Comparison of ENCODE assay signal across 8 mouse cellular contexts in the genomic region with DNA sequence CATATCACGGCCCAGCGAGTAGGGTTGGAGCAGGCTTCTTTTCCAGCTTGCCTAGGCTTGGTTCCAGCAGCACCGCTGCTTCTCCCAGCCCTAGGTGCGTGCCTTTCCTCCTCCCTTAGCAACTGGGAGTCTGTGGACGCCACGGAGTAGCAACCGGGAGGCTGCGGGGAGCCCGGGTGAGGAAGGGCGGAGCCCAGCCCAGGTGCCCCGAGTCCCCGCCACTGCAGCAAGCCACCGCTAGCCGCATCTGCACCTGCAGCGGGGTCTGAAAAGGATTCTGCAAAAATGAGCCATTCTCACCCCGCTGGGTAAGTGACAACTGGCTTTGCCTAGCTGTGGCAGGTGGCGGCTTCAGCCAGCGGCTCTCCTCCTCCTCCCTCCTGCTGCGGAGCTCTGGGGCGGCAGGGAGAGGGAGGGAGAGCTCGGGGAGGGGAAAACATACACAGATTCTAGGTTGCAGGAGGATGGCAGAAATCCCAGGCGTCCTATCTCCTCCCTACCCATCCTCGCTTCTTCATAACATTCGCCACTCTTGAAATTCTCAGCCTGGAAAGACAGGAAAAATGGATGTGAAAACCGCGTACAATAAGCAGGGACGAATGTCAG. TPM values are rescaled to one million over a fixed set of nuclear protein-coding genes. Genes with fewer than 3 reads are reported as not detected.
DNase-seq lines count a peak whose midpoint lies in the region; ATAC-seq and TF ChIP-seq lines count a peak whose summit lies in the region.

No protein-coding gene starts in this region.

- no peak for TF ChIP-seq EP300 in ES-Bruce4 (IDR thresholded peaks at IDR 0.05; ENCODE audit: insufficient read depth, low read depth, low read length)

- peak overlapping the region; percentile 27 for H3K4me3 ChIP-seq in ES-Bruce4 (ENCODE audit: low read depth, low read length)
- peak overlapping the region; percentile 34 for H3K4me3 ChIP-seq in forebrain, embryonic 11.5 days (ENCODE audit: low read depth, low read length)
- peak overlapping the region; percentile 44 for H3K4me3 ChIP-seq in hindbrain, embryonic 15.5 days
- peak overlapping the region; percentile 51 for H3K4me3 ChIP-seq in left cerebral cortex, adult 2 months

- no peaks in the 10 kb centered on the region for H3K4me1 ChIP-seq in ES-Bruce4 (ENCODE audit: control insufficient read depth, insufficient read depth, low read length)
- peaks cover 5% of the 10 kb centered on the region; the same call in 1 of the 2 replicates for H3K4me1 ChIP-seq in forebrain, embryonic 11.5 days (replicated peaks; ENCODE audit: control insufficient read depth, insufficient read depth, low read length)
- peaks cover 26% of the 10 kb centered on the region for H3K4me1 ChIP-seq in hindbrain, embryonic 15.5 days (replicated peaks)

- H3K36me3 ChIP-seq in ES-Bruce4 (ENCODE audit: control insufficient read depth, insufficient read depth, low read length, poor library complexity, severe bottlenecking): no peaks in the 10 kb centered on the region
- H3K36me3 ChIP-seq in forebrain, embryonic 11.5 days (ENCODE audit: control insufficient read depth, insufficient read depth, low read length): no peaks in the 10 kb centered on the region
- no peaks in the 10 kb centered on the region for H3K36me3 ChIP-seq in hindbrain, embryonic 15.5 days

- TF ChIP-seq CTCF in ES-Bruce4 (IDR thresholded peaks at IDR 0.05; ENCODE audit: low read depth, low read length): no peak
- no peak for TF ChIP-seq CTCF in left cerebral cortex, adult 2 months (IDR thresholded peaks at IDR 0.05)

- ATAC-seq in forebrain, embryonic 11.5 days (replicated peaks; ENCODE audit: low FRiP score): peak; percentile 89
- peak; percentile 87 for ATAC-seq in hindbrain, embryonic 15.5 days (ENCODE audit: low FRiP score, low read depth)

- WGBS in forebrain, embryonic 11.5 days: 4% methylated on average over 23 of the region's 27 CpGs
- WGBS in hindbrain, embryonic 15.5 days: 2% methylated on average over 25 of the region's 27 CpGs

- no peak overlapping the region for H3K27ac ChIP-seq in ES-Bruce4 (ENCODE audit: insufficient read depth, low read length)
- H3K27ac ChIP-seq in forebrain, embryonic 11.5 days (ENCODE audit: low read depth, low read length): no peak overlapping the region
- H3K27ac ChIP-seq in hindbrain, embryonic 15.5 days (replicated peaks): peak overlapping the region; percentile 90
- H3K27ac ChIP-seq in left cerebral cortex, adult 2 months: peak overlapping the region; percentile 89

- no peaks in the 10 kb centered on the region for H3K9me3 ChIP-seq in ES-Bruce4 (replicated peaks; ENCODE audit: control insufficient read depth, insufficient read depth, low read length, poor library complexity, severe bottlenecking)
- no peaks in the 10 kb centered on the region for H3K9me3 ChIP-seq in forebrain, embryonic 11.5 days (ENCODE audit: control insufficient read depth, low read length)
- no peaks in the 10 kb centered on the region for H3K9me3 ChIP-seq in hindbrain, embryonic 15.5 days

- intact Hi-C loops in left cerebral cortex, adult 2 months (cut with DNase I): loop anchor here (1.0 to 5.0 kb wide), 2 partner anchors 28 to 428 kb away; partner anchors contain the start of genes Fpgt and Lrriq3

- no peak overlapping the region for H3K9ac ChIP-seq in ES-Bruce4 (ENCODE audit: low read depth, poor library complexity, severe bottlenecking)
- peak overlapping the region; percentile 35 for H3K9ac ChIP-seq in forebrain, embryonic 11.5 days (ENCODE audit: low read length)
- peak overlapping the region; percentile 56 for H3K9ac ChIP-seq in hindbrain, embryonic 15.5 days

- no peak for TF ChIP-seq POLR2A in ES-Bruce4 (IDR thresholded peaks at IDR 0.05; ENCODE audit: insufficient read depth, low read length)

- peak; percentile 2 to 9 for DNase-seq in adrenal gland, postnatal 36 days
- peak; percentile 64 for DNase-seq in forebrain, embryonic 11.5 days (ENCODE audit: low spot score)
- DNase-seq in left cerebral cortex, adult 2 months (ENCODE audit: extremely low spot score in 1 of 2, low spot score in 2 of 2): peak; percentile 71 to 73
- DNase-seq in neural tube, embryonic 10.5 days (ENCODE audit: extremely low spot score, low spot score): peak; percentile 51
- DNase-seq in thymus, postnatal 14 days: peak; percentile 82
- no peak for DNase-seq in gastrocnemius, adult 18-20 months (ENCODE audit: low spot score)

- H3K27me3 ChIP-seq in ES-Bruce4 (ENCODE audit: control insufficient read depth, insufficient read depth, low read length, poor library complexity, severe bottlenecking): no peaks in the 10 kb centered on the region
- H3K27me3 ChIP-seq in forebrain, embryonic 11.5 days (ENCODE audit: control insufficient read depth, insufficient read depth, low read length): peaks cover 6% of the 10 kb centered on the region; the same call in 1 of the 2 replicates
- no peaks in the 10 kb centered on the region for H3K27me3 ChIP-seq in hindbrain, embryonic 15.5 days

- H3K4me2 ChIP-seq in forebrain, embryonic 11.5 days (ENCODE audit: low read depth, low read length, severe bottlenecking): peak overlapping the region; percentile 79
- peak overlapping the region; percentile 77 for H3K4me2 ChIP-seq in hindbrain, embryonic 15.5 days

RNA-seq across cellular contexts. Expression of gene Erich3, which starts 0.4 kb away (rescaled TPM):
- polyA plus RNA-seq in ES-Bruce4 (2011; ENCODE audit: insufficient read depth, insufficient read length, low read depth, missing spikeins): 0.64 and 0.67 TPM in 2 replicates
- under 1 TPM; 0.13 to 0.36 TPM for total RNA-seq in adrenal gland, postnatal 36 days (2021)
- 0.39 and 0.47 TPM in 2 replicates for polyA plus RNA-seq in forebrain, embryonic 11.5 days (2014; fragmentation: Nextera tagmentation; extraction: Ambion mirVana)
- 2.2 TPM in 2 replicates for polyA plus RNA-seq in hindbrain, embryonic 15.5 days (2015; fragmentation: Nextera tagmentation; extraction: Ambion mirVana)
- total RNA-seq in left cerebral cortex, adult 2 months (2021): 10 to 100 TPM in 1 of 2 experiments, 1 to 10 TPM in 1; 9.0 to 11.6 TPM
- under 1 TPM; 0.05 TPM for total RNA-seq in gastrocnemius, adult 18-20 months (2021)

Comparison
In these comparisons a context has a peak if more than half of its experiments do, and no peak if none do; other contexts are left out.
1. H3K27ac ChIP-seq: peak in hindbrain, embryonic 15.5 days (single experiment) and left cerebral cortex, adult 2 months (single experiment); none in ES-Bruce4 (single experiment) and forebrain, embryonic 11.5 days (single experiment).
2. RNA of gene Erich3, which starts 0.4 kb away (total RNA-seq): 9.0 to 11.6 TPM in left cerebral cortex, adult 2 months; 0.13 to 0.36 TPM in adrenal gland, postnatal 36 days and 0.05 TPM in gastrocnemius, adult 18-20 months; every median in the first group is over 4 times any median in the second.
3. Peak in every context shown above with its lines, with median percentiles within 50 percentile points of each other: H3K4me3 ChIP-seq.